Mouse (Mus musculus) testis, adult 2 months (tissue): ENCODE results near the gene Elovl6.

Experiments
- CTCF ChIP-seq: fragments of 200-500 bp; IDR thresholded peaks from 2 replicates; pipeline ENCODE4 v1.5.1; 2012; ENCODE audit warnings: low read depth, mild to moderate bottlenecking, inconsistent platforms, low read length, moderate library complexity; ENCODE audit not compliant: control insufficient read depth, insufficient read depth, insufficient replicate concordance
- POLR2A ChIP-seq: fragments of 200-500 bp; IDR thresholded peaks from 2 replicates; pipeline ENCODE4 v1.6.1; 2012; ENCODE audit warnings: low read depth, mild to moderate bottlenecking, inconsistent platforms, low read length, moderate library complexity; ENCODE audit not compliant: control insufficient read depth

GRCm38 (mm10) chr3:129675923-129676322, 143.8 kb downstream of the Elovl6 start:
- TF ChIP-seq POLR2A, result no peak
- TF ChIP-seq CTCF, result no peak
